Mouse (Mus musculus) bone marrow, adult 2 months (tissue): ENCODE measurements at regions not wholly inside any gene's neighbourhood (a gene's known extent, or its start where the extent isn't known, plus 50 kb on each side); places are given as distances from the start of the nearest gene placed in this dataset.

Source experiments
- H3K27ac ChIP-seq: fragments of 200-500 bp; 2 replicates; pipeline ENCODE4 v1.5.1; 2012; ENCODE audit warnings: low read depth, mild to moderate bottlenecking, control low read depth, inconsistent platforms, low read length; ENCODE audit not compliant: control insufficient read depth, poor library complexity, insufficient read depth
- H3K4me1 ChIP-seq: fragments of 200-500 bp; 2 replicates; pipeline ENCODE4 v1.6.1; 2011; ENCODE audit warnings: low read length; ENCODE audit not compliant: control insufficient read depth, insufficient read depth
- H3K4me3 ChIP-seq: fragments of 200-500 bp; replicated peaks from 2 replicates; pipeline ENCODE3; 2011; ENCODE audit warnings: mild to moderate bottlenecking, low read depth, low read length, control low read depth; ENCODE audit not compliant: control insufficient read depth
- CTCF ChIP-seq: fragments of 200-500 bp; IDR thresholded peaks from 2 replicates; pipeline ENCODE4 v1.5.1; 2011; ENCODE audit warnings: low read length, control low read depth; ENCODE audit not compliant: control insufficient read depth, insufficient read depth
- POLR2A ChIP-seq: fragments of 200-500 bp; IDR thresholded peaks from 2 replicates; pipeline ENCODE4 v1.6.1; 2011; ENCODE audit warnings: low read depth, mild to moderate bottlenecking, control low read depth, low read length, borderline replicate concordance; ENCODE audit not compliant: control insufficient read depth
- WGBS: fragments of 180-500 bp; shearing (Covaris S2); methylation state at CpG from one replicate; pipeline ENCODE4 v1.1.7; 2018; 5-methylcytosine and 5-hydroxymethylcytosine counted together

- Histone ChIP-seq H3K4me1 (no peaks in the 10 kb centered on the region), H3K4me3 (no peak overlapping the region), H3K27ac (no peak overlapping the region)
- 80% methylated on average over 5 of the region's 5 CpGs for WGBS
- no peak for TF ChIP-seq POLR2A
- no peak for TF ChIP-seq CTCF
Observed at GRCm38 (mm10) chr8:26688745-26689478, 288.2 kb upstream of the Zfp703 start.

DNA sequence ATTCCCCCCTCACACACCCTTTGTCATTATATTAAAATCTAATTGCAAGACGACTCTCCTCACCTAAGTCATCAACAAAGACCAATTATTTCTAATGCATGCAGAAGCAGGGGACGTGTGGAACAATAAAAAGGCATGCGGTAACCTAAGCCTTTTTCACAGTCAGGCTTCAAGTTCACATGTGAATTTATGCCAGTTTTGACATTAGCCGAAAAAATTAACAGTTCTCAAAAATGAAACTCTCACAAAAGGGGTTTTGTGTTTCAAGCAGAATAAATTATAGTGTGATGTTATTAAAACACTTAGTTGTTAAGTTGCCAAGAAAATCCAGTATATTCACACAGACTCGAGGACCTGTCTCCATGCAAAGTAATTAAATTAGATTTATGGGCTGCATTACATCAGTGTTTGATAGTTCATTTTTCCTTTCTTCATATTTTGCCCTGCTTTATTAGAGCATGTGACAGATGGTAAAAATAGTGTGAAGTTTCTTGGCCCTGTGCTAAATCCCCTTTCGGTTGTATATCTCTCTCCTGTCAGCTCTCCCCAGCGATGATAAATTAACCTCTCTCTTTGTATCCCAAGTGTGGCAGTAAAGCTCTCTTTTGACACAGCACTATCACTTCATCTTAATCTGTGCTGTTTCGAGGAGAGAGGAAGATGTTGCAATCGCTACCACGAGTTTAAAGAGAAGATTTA, 287.5 kb upstream of the Zfp703 start:
- no peak overlapping the region for H3K4me3 ChIP-seq
- WGBS = 33% methylated on average over 10 of the region's 10 CpGs
- no peaks in the 10 kb centered on the region for H3K4me1 ChIP-seq
- no peak overlapping the region for H3K27ac ChIP-seq
- TF ChIP-seq CTCF (no peak), POLR2A (no peak)

DNA sequence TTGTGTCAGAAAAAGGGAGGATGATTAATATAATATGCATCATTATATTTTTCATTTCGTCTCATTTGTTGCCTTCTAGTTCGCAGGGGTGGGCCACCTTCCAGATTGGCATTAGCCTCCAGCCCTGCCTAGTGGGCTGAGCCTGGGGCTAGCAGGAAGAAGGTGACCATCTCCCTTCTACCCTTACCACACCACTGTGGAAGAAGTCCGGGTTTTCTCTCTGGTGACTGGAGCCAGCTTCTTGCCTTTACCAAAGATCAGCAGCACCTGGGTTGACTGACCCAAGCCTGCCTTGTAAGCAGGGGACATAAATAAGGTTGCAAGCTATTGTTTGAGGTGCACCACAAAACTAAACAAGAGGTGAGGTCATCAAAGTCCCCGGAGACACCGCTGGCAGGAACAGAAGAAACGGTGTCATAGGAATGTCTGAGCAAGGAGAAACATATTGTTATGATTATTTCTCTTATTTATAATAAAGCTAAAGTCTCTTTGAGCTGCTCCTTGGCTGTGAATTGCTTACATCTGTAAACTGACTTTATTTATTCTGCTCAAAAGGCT, 286.9 kb upstream of the Zfp703 start:
- WGBS = 45% methylated on average over 6 of the region's 6 CpGs
- H3K27ac ChIP-seq = no peak overlapping the region
- TF ChIP-seq POLR2A = no peak
- TF ChIP-seq CTCF = no peak

DNA sequence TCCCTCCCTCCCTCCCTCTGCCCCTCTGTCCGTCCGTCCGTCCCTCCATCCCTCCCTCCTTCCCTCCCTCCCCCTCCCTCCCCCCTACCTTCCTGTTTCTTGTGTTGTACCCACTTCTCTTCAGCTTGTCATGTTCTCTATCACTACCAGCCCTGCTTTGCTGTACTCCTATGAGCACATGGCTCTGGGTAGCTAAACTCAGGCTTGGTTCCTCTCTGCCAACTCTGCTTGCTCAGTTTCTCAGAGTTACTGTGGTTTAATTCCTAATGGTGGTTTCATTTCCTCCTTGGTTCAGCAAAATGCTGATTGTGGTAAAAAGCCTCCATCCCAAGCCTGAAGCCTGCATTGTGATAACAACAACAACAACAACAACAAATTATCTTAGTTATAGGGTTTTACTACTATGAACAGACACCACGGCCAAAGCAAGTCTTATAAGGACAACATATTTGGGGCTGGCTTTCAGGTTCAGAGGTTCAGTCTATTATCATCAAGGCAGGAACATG, 279.5 kb upstream of the Zfp703 start:
- TF ChIP-seq POLR2A = no peak
- TF ChIP-seq CTCF = no peak
- WGBS = 61% methylated on average over 1 of the region's 4 CpGs
- Histone ChIP-seq H3K4me1 (peaks cover 2% of the 10 kb centered on the region), H3K27ac (peak overlapping the region; percentile 29; the same call in 1 of the 2 replicates), H3K4me3 (no peak overlapping the region)

More for the DNA sequence above, 286.9 kb upstream of the Zfp703 start:
- Histone ChIP-seq H3K4me3 (no peak overlapping the region), H3K4me1 (no peaks in the 10 kb centered on the region)

DNA sequence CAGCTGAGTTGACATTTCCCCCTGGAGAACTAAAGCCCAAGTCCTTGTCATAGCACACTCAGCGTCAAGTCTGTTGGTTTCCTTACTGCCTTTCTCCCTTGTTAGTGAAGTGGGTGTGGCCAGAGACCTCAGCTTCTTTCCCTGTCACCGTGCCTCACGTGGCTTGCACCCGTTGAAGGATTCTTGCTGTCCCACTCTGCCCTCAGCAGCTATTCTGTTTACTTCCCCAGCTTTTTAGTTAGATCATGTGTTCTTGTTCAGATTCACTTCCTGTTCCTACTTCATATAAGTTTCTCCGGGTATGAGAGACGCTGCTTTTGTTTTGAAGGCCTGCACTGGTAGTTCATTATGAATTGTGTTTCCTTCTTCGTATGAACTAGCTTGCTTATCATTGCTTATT, 278.5 kb upstream of the Zfp703 start:
- H3K4me1 ChIP-seq = peaks cover 2% of the 10 kb centered on the region
- H3K27ac ChIP-seq = peak overlapping the region; percentile 73
- TF ChIP-seq CTCF (no peak), POLR2A (no peak)
- H3K4me3 ChIP-seq = peak overlapping the region; percentile 20
- 6% methylated on average over 7 of the region's 7 CpGs for WGBS

DNA sequence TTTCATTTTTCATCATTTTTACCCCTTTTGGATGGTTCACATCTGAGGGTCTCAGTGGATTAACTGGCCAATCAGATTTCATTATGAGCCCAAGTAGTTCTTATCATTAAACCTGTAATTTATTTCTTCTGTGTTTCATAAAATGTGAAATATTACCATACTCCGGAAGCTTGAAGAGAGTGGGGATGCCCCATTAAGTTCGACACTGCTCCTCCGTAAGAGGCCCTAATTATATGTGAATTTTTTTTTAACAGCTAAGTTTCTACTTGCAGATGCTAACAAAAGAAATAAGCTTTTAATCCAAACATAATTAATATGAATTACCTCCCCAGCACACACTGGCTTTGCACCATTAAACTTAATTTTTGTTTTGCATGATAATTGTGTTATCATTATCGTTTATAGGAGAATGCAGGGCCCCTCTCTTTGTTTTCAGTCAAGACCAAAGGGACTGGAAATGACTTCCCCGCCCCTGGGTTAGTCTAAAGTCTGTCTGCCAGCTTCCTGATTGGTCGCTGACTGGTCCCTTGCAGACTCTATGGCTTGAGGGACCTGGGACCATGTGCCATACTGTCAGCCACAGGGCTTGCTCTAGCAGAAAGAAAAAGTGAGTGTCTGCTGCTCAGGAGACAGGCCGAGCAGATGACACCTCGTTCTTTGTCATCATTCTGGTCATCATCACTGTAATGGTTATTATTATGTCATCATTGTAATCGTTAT, 270.9 kb upstream of the Zfp703 start:
- H3K4me1 ChIP-seq = no peaks in the 10 kb centered on the region; the same call in 1 of the 2 replicates
- TF ChIP-seq POLR2A = no peak
- no peak for TF ChIP-seq CTCF
- no peak overlapping the region for H3K27ac ChIP-seq
- no peak overlapping the region for H3K4me3 ChIP-seq
- WGBS = 66% methylated on average over 9 of the region's 9 CpGs

DNA sequence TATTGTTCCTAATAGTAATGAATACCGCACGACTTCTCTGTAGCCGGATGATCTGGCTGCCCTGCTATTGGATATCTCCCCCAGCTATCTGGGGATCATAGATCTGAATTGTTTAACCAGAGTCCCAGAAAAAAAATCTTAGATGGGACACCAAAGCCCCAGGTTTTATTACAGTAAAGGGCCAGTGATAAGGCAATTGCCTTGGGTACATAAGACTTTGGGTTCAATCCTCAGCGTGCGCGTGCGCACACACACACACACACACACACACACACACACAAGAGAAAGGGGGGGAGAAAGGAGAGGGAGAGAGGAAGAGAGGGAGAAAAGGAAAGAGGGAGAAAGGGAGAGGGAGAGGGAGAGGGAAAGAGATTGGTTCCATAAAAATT, 270.4 kb upstream of the Zfp703 start:
- no peak for TF ChIP-seq POLR2A
- TF ChIP-seq CTCF = no peak
- Histone ChIP-seq H3K4me1 (no peaks in the 10 kb centered on the region), H3K27ac (no peak overlapping the region), H3K4me3 (no peak overlapping the region)
- 93% methylated on average over 7 of the region's 7 CpGs for WGBS

DNA sequence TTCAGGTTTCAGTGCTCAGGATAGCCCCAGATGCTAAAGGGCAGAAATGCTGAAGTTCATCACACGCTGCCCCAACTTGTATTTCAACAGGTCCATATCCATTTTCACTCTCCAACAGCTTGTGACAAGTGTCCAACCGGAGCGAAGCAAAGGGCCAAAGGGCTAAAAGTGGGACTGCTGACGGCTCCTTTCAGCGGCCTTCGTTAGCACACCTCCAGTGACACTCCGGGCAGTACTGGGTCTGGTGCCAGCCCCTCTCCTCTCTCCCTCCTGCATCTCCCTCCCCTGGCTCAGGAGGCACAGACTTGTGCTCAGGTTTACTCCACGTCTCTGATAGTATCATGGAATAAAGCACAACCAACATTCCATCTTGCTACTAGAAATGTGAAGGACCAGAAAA, 263.3 kb upstream of the Zfp703 start:
- TF ChIP-seq POLR2A (no peak), CTCF (no peak)
- no peaks in the 10 kb centered on the region for H3K4me1 ChIP-seq
- no peak overlapping the region for H3K27ac ChIP-seq
- WGBS = 82% methylated on average over 8 of the region's 8 CpGs
- H3K4me3 ChIP-seq = no peak overlapping the region
